In genomic region chr6:118843566-118843965, GRCm38 (mm10) we compare ENCODE assay signal across 29 mouse cellular contexts.
A peak's percentile ranks its signal among the peaks of the same experiment; 100 is the strongest.
DNase-seq lines count a peak whose midpoint lies in the region; ATAC-seq and TF ChIP-seq lines count a peak whose summit lies in the region.
"Had no signal": no experiment of that assay in that cellular context is flagged by ENCODE, and none has a peak within 500 bp of the region (broad histone marks: within the 10 kb centered on the region; RNA-seq: fewer than 3 reads in every experiment).

No protein-coding gene starts in this region.

- no peak overlapping the region for H3K9ac ChIP-seq in liver, embryonic 11.5 days (ENCODE audit: low read depth, low read length)
- H3K9ac ChIP-seq in liver, embryonic 16.5 days (ENCODE audit: low read depth, low read length): no peak overlapping the region
- H3K9ac ChIP-seq: embryonic facial prominence, embryonic 12.5 days; hindbrain, embryonic 15.5 days; limb, embryonic 15.5 days; midbrain, embryonic 12.5 days; neural tube, embryonic 12.5 days had no signal

- H3K9me3 ChIP-seq in liver, embryonic 11.5 days (ENCODE audit: control insufficient read depth, low read length): no peaks in the 10 kb centered on the region
- H3K9me3 ChIP-seq in liver, embryonic 16.5 days (replicated peaks; ENCODE audit: control insufficient read depth, low read length): no peaks in the 10 kb centered on the region
- H3K9me3 ChIP-seq: embryonic facial prominence, embryonic 12.5 days; hindbrain, embryonic 10.5 days; hindbrain, embryonic 15.5 days; limb, embryonic 10.5 days; limb, embryonic 15.5 days; megakaryocyte, embryonic 14.5 days; midbrain, embryonic 12.5 days; neural tube, embryonic 12.5 days had no signal

- H3K4me2 ChIP-seq in liver, embryonic 11.5 days: no peak overlapping the region
- H3K4me2 ChIP-seq in liver, embryonic 16.5 days (ENCODE audit: low read depth, low read length): no peak overlapping the region
- H3K4me2 ChIP-seq: embryonic facial prominence, embryonic 12.5 days; hindbrain, embryonic 15.5 days; limb, embryonic 15.5 days; midbrain, embryonic 12.5 days; neural tube, embryonic 12.5 days had no signal

- peaks cover 25% of the 10 kb centered on the region for H3K4me1 ChIP-seq in liver, embryonic 11.5 days (replicated peaks; ENCODE audit: control insufficient read depth, insufficient read depth, low read length)
- H3K4me1 ChIP-seq in liver, embryonic 16.5 days (ENCODE audit: control insufficient read depth, low read depth, low read length): peaks cover 32% of the 10 kb centered on the region

- no peak overlapping the region for H3K4me3 ChIP-seq in layer of hippocampus, adult 2 months
- no peak overlapping the region for H3K4me3 ChIP-seq in liver, embryonic 11.5 days (ENCODE audit: low read depth, low read length)
- H3K4me3 ChIP-seq in liver, embryonic 16.5 days (ENCODE audit: low read depth, low read length): no peak overlapping the region
- H3K4me3 ChIP-seq in gastrocnemius, adult 2 months: no peak overlapping the region
- H3K4me3 ChIP-seq: embryonic facial prominence, embryonic 12.5 days; hindbrain, embryonic 10.5 days; hindbrain, embryonic 15.5 days; limb, embryonic 10.5 days; limb, embryonic 15.5 days; megakaryocyte, embryonic 14.5 days; midbrain, embryonic 12.5 days; myocyte; neural tube, embryonic 12.5 days had no signal

- H3K27ac ChIP-seq in layer of hippocampus, adult 2 months: peak overlapping the region; percentile 76; the same call in 1 of the 2 replicates
- H3K27ac ChIP-seq in liver, embryonic 11.5 days (ENCODE audit: low read depth, low read length): no peak overlapping the region
- no peak overlapping the region for H3K27ac ChIP-seq in liver, embryonic 16.5 days (ENCODE audit: low read length)
- H3K27ac ChIP-seq in gastrocnemius, adult 2 months: no peak overlapping the region
- H3K27ac ChIP-seq: embryonic facial prominence, embryonic 12.5 days; hindbrain, embryonic 15.5 days; limb, embryonic 10.5 days; limb, embryonic 15.5 days; midbrain, embryonic 12.5 days; neural tube, embryonic 12.5 days had no signal

- WGBS in liver, embryonic 11.5 days: 71% methylated on average over 8 of the region's 8 CpGs
- 37% methylated on average over 8 of the region's 8 CpGs for WGBS in liver, embryonic 16.5 days (ENCODE audit: insufficient replicate concordance)

- H3K36me3 ChIP-seq in liver, embryonic 11.5 days (ENCODE audit: control insufficient read depth, insufficient read depth, low read length): no peaks in the 10 kb centered on the region
- H3K36me3 ChIP-seq in liver, embryonic 16.5 days (ENCODE audit: control insufficient read depth, insufficient read depth): no peaks in the 10 kb centered on the region
- H3K36me3 ChIP-seq: embryonic facial prominence, embryonic 12.5 days; hindbrain, embryonic 10.5 days; hindbrain, embryonic 15.5 days; limb, embryonic 10.5 days; limb, embryonic 15.5 days; midbrain, embryonic 12.5 days; neural tube, embryonic 12.5 days had no signal

- ATAC-seq in liver, embryonic 11.5 days (replicated peaks; ENCODE audit: low FRiP score): 0 out of 2 replicates have a peak, but pooled peaks have one; percentile 35
- ATAC-seq in liver, embryonic 16.5 days (ENCODE audit: low read depth): peak; percentile 69
- ATAC-seq: CD4-positive, CD25-positive, alpha-beta regulatory T cell, adult 4 months had no signal

- no peaks in the 10 kb centered on the region for H3K27me3 ChIP-seq in liver, embryonic 11.5 days (replicated peaks; ENCODE audit: control insufficient read depth, insufficient read depth, low read length)
- H3K27me3 ChIP-seq in liver, embryonic 16.5 days (ENCODE audit: control insufficient read depth, insufficient read depth, low read depth, low read length): no peaks in the 10 kb centered on the region
- H3K27me3 ChIP-seq: embryonic facial prominence, embryonic 12.5 days; hindbrain, embryonic 15.5 days; midbrain, embryonic 12.5 days; neural tube, embryonic 12.5 days had no signal

- no peak for TF ChIP-seq CTCF in layer of hippocampus, adult 2 months (conservative IDR thresholded peaks at IDR 0.05)
- no peak for TF ChIP-seq CTCF in gastrocnemius, adult 2 months (IDR thresholded peaks at IDR 0.05)

- no peak for DNase-seq in layer of hippocampus, adult 2 months (ENCODE audit: low spot score in 2 of 2)
- no peak for DNase-seq in layer of hippocampus, adult 11-12 months (ENCODE audit: low spot score)
- no peak for DNase-seq in liver, embryonic 11.5 days (ENCODE audit: low spot score)
- no peak for DNase-seq in lung, adult 18-20 months
- no peak for DNase-seq in gastrocnemius, adult 2 months
- DNase-seq in adrenal gland, adult 8-10 months: no peak
- DNase-seq: adrenal gland, postnatal 25 days; cerebellum, adult 11-12 months; cerebellum, adult 9-11 months; embryo, embryonic 11 days; gastrocnemius, postnatal 14 days; heart, postnatal 14 days; kidney, adult 18-20 months; kidney, postnatal 36 days; layer of hippocampus, adult 9-11 months; lung, postnatal 4 days; right cerebral cortex, postnatal 4 days; thymus, postnatal 4 days had no signal

- intact Hi-C loops in gastrocnemius, adult 2 months (cut with DNase I): no loop called here
